Mouse (Mus musculus): ENCODE results near the gene Fbf1. TPM values are rescaled to one million over a fixed set of nuclear protein-coding genes. Genes with fewer than 3 reads are reported as not detected.
"Not testable (repeated sequence)": the region's sequence is repeated elsewhere in the genome, so short reads cannot be mapped to it uniquely, and the experiment has no call there.

Gene Fbf1
- polyA plus RNA-seq, 1 experiment from 2014 or later = 22.0 TPM

GRCm38 (mm10) chr11:116101931-116102381 is 66.0 kb downstream of the Fbf1 start:
- no peak overlapping the region for H3K4me3 ChIP-seq (replicated peaks)
- peak; percentile 47 for ATAC-seq
- H3K4me2 ChIP-seq (replicated peaks) = peak overlapping the region; percentile 20; the same call in 1 of the 2 replicates
- H3K27ac ChIP-seq = peak overlapping the region; percentile 86
- peaks cover under 1% of the 10 kb centered on the region for H3K27me3 ChIP-seq (replicated peaks)
- H3K9me3 ChIP-seq = no peaks in the 10 kb centered on the region
- WGBS = 31% methylated on average over 11 of the region's 11 CpGs
- H3K36me3 ChIP-seq = no peaks in the 10 kb centered on the region
- peaks cover 75% of the 10 kb centered on the region for H3K4me1 ChIP-seq (replicated peaks)
- H3K9ac ChIP-seq = peak overlapping the region; percentile 18; the same call in 1 of the 2 replicates

DNA sequence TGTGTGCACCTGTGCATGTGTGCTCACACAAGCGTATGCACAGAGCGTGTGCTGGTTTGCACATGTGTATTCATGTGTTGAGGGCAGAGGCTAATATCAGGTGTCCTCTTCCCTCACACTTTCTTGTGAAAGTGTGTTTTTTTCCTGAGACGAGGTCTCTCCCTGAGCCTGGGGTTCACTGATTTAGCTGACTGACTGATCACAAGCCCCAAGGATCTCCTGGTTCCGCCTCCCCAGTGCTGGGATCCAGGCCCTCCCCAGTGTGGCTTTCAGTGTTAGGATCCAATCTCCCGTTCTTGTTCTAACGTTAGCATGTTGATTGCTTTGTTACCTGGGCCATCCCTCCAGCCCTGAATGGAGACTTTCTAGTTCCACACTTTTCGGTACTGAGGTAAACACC is 67.1 kb downstream of the Fbf1 start:
- Histone ChIP-seq H3K27ac (peak overlapping the region; percentile 86), H3K4me2 (replicated peaks) (no peak overlapping the region), H3K4me3 (replicated peaks) (no peak overlapping the region), H3K27me3 (replicated peaks) (no peaks in the 10 kb centered on the region), H3K9ac (no peak overlapping the region), H3K4me1 (replicated peaks) (peaks cover 64% of the 10 kb centered on the region), H3K9me3 (no peaks in the 10 kb centered on the region), H3K36me3 (no peaks in the 10 kb centered on the region)
- WGBS = 71% methylated on average over 7 of the region's 7 CpGs
- ATAC-seq = no peak

DNA sequence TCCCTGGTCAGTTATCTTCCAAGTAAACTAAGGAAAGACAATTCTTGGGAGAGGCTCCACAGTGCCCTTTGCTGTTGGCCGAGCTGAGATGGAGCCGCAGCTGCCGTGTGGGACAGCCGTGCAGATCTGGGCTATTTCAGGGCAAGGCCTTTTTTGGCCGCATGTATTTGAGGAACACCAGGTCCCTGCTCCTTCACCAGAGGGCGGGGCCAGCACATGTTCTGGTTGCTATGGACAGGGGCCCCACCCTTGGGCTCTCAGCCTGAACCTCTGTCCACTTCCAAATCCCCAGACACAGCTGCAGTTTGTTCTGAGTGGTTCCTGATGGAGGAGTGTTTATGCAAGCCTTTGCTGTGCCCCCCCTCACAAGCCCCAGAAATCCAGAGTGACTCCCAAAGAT is 67.6 kb downstream of the Fbf1 start:
- 32% methylated on average over 6 of the region's 6 CpGs for WGBS
- ATAC-seq = peak; percentile 32; the same call in 1 of the 2 replicates
- no peak overlapping the region for H3K4me2 ChIP-seq (replicated peaks)

DNA sequence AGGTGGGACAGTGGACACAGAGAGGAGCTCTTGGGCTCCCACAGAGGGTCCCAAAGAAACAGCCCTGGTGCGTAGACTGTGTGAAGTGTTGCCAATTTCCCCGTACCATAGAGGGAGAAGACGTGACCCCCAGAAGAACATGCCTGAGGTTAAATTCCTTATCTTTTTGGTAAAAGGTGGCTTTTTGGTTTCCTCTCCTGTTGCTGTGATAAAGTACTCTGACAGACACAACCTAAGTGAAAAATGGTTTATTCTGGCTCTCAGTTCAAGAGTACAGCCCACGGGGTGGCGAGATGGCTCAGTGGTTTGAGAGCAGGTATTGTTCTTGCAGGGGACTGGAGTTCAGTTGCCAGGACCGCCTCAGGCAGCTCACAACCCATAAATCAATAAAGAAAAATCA is 68.5 kb downstream of the Fbf1 start:
- ATAC-seq = no peak
- H3K9ac ChIP-seq = 0 out of 2 replicates have a peak overlapping the region, but pooled peaks have one; percentile 28
- no peak overlapping the region for H3K4me3 ChIP-seq (replicated peaks)
- H3K27me3 ChIP-seq (replicated peaks) = no peaks in the 10 kb centered on the region
- H3K4me2 ChIP-seq (replicated peaks) = no peak overlapping the region
- WGBS = 81% methylated on average over 6 of the region's 6 CpGs
- no peaks in the 10 kb centered on the region for H3K9me3 ChIP-seq
- peaks cover 60% of the 10 kb centered on the region for H3K4me1 ChIP-seq (replicated peaks)
- H3K27ac ChIP-seq = peak overlapping the region; percentile 66; the same call in 1 of the 2 replicates
- no peaks in the 10 kb centered on the region for H3K36me3 ChIP-seq

More for the DNA sequence above, 67.6 kb downstream of the Fbf1 start:
- no peaks in the 10 kb centered on the region for H3K27me3 ChIP-seq (replicated peaks)
- no peak overlapping the region for H3K9ac ChIP-seq
- H3K36me3 ChIP-seq = no peaks in the 10 kb centered on the region
- H3K4me1 ChIP-seq (replicated peaks) = peaks cover 62% of the 10 kb centered on the region
- peak overlapping the region; percentile 86 for H3K27ac ChIP-seq
- H3K4me3 ChIP-seq (replicated peaks) = no peak overlapping the region
- H3K9me3 ChIP-seq = no peaks in the 10 kb centered on the region

GRCm38 (mm10) chr11:116098711-116099460 is 69.1 kb downstream of the Fbf1 start:
- H3K4me2 ChIP-seq (replicated peaks) = no peak overlapping the region

GRCm38 (mm10) chr11:116096213-116097108 is 71.5 kb downstream of the Fbf1 start:
- 85% methylated on average over 5 of the region's 5 CpGs for WGBS
- H3K36me3 ChIP-seq = no peaks in the 10 kb centered on the region

More at GRCm38 (mm10) chr11:116098711-116099460, 69.1 kb downstream of the Fbf1 start:
- H3K36me3 ChIP-seq = no peaks in the 10 kb centered on the region
- H3K4me1 ChIP-seq (replicated peaks) = peaks cover 54% of the 10 kb centered on the region
- H3K27ac ChIP-seq = peak overlapping the region; percentile 66
- no peaks in the 10 kb centered on the region for H3K27me3 ChIP-seq (replicated peaks)
- WGBS = 64% methylated on average over 14 of the region's 14 CpGs
- H3K4me3 ChIP-seq (replicated peaks) = no peak overlapping the region
- no peaks in the 10 kb centered on the region for H3K9me3 ChIP-seq
- ATAC-seq = peak; percentile 34; the same call in 1 of the 2 replicates
- peak overlapping the region; percentile 28; the same call in 1 of the 2 replicates for H3K9ac ChIP-seq

DNA sequence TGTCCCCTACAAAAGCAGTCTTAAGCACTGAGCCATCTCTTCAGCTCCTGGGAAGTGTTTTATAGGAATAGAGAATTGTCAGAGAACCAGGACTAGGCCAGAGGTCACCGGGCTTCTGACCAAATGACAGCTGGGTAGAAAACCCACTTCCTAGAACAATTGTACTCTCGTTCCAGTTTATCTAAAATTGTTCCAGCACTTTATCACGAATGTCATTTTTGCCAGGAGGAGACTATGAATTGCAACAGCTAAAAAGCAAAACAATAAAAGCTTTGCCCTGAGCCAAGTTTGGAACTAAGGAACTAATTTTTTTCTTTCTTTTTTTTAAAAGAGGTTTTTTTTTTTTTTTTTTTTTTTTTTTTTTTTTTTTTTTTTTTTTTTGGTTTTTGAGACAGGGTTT is 72.4 kb downstream of the Fbf1 start:
- H3K36me3 ChIP-seq = no peaks in the 10 kb centered on the region
- ATAC-seq = no peak
- no peak overlapping the region for H3K9ac ChIP-seq
- no peaks in the 10 kb centered on the region for H3K27me3 ChIP-seq (replicated peaks)
- peaks cover 24% of the 10 kb centered on the region for H3K4me1 ChIP-seq (replicated peaks)
- H3K4me3 ChIP-seq (replicated peaks) = no peak overlapping the region
- H3K4me2 ChIP-seq (replicated peaks) = no peak overlapping the region
- 64% methylated on average over 3 of the region's 3 CpGs for WGBS
- no peaks in the 10 kb centered on the region for H3K9me3 ChIP-seq
- no peak overlapping the region for H3K27ac ChIP-seq

More at GRCm38 (mm10) chr11:116096213-116097108, 71.5 kb downstream of the Fbf1 start:
- no peak overlapping the region for H3K4me2 ChIP-seq (replicated peaks)
- H3K4me3 ChIP-seq (replicated peaks) = no peak overlapping the region
- no peaks in the 10 kb centered on the region for H3K9me3 ChIP-seq
- H3K4me1 ChIP-seq (replicated peaks) = peaks cover 33% of the 10 kb centered on the region
- no peak overlapping the region for H3K27ac ChIP-seq
- ATAC-seq = no peak
- H3K9ac ChIP-seq = no peak overlapping the region
- H3K27me3 ChIP-seq (replicated peaks) = no peaks in the 10 kb centered on the region

- ATAC-seq = no peak
- WGBS = 43% methylated on average over 16 of the region's 16 CpGs
- H3K4me3 ChIP-seq (replicated peaks) = no peak overlapping the region
- H3K9me3 ChIP-seq = no peaks in the 10 kb centered on the region
- no peak overlapping the region for H3K4me2 ChIP-seq (replicated peaks)
- no peaks in the 10 kb centered on the region for H3K36me3 ChIP-seq
- H3K4me1 ChIP-seq (replicated peaks) = peaks cover 9% of the 10 kb centered on the region
- H3K27me3 ChIP-seq (replicated peaks) = no peaks in the 10 kb centered on the region
- no peak overlapping the region for H3K9ac ChIP-seq
- H3K27ac ChIP-seq = no peak overlapping the region
Observed at GRCm38 (mm10) chr11:116093771-116094565, 74.0 kb downstream of the Fbf1 start.

DNA sequence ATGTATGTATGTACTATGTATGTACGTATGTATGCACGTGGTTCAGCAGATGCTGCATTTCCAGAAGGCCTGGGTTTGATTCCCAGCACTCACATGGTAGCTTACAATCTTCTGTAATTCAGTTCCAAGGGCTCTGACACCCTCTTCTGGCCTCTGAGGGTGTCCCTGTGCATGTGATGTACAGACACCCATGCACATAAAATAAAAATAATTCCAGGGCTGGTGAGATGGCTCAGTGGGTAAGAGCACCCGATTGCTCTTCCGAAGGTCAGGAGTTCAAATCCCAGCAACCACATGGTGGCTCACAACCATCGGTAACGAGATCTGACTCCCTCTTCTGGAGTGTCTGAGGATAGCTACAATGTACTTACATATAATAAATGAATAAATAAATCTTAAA is 75.0 kb downstream of the Fbf1 start:
- not testable (repeated sequence) for H3K9me3 ChIP-seq, H3K27ac ChIP-seq

More for the DNA sequence above, 75.0 kb downstream of the Fbf1 start:
- not testable (repeated sequence) for H3K4me2 ChIP-seq (replicated peaks); H3K4me3 ChIP-seq (replicated peaks); H3K9ac ChIP-seq; ATAC-seq; H3K27me3 ChIP-seq (replicated peaks); H3K4me1 ChIP-seq (replicated peaks); H3K36me3 ChIP-seq
- 94% methylated on average over 6 of the region's 6 CpGs for WGBS

All from intestine, embryonic 15.5 days (tissue).